Mouse (Mus musculus): ENCODE results near the gene Fam57a.
"Not testable (repeated sequence)": the region's sequence is repeated elsewhere in the genome, so short reads cannot be mapped to it uniquely, and the experiment has no call there.

Fam57a gene

DNA sequence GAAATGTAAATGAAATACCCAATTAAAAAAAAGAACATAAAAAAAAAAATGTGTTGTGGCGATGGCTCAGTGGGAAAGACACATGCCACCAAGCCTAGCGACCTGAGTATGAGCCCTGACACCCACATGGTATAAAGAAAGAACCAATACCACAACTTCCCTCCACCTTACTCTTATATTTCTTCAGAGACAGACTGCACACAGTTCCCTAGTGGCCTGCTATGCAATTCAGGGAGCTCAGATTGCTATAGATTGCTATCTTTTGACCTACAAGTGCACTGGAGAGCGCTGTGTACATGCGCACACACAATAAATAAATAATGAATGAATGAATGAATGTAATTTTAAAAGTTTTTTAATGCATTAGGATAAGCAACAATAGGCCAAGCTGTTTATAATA lies 4.3 kb downstream of the Fam57a start:
- no peak for DNase-seq

DNA sequence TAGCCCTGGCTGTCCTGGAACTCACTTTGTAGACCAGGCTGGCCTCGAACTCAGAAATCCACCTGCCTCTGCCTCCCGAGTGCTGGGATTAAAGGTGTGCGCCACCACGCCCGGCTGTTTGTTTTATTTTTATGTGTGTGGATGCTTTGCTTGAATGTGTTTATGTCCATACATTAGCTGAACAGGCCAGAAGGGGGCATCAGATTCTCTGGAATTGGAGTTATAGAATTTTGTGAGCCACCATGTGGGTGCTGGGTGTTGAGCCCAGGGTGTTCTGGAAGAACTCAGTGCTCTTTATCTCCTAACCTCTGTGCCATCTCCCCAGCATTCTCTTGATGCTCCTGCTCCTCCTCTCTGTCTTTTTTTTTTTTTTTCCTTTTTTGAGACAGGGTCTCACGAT lies 7.4 kb downstream of the Fam57a start:
- DNase-seq: peak; percentile 9 to 12

DNA sequence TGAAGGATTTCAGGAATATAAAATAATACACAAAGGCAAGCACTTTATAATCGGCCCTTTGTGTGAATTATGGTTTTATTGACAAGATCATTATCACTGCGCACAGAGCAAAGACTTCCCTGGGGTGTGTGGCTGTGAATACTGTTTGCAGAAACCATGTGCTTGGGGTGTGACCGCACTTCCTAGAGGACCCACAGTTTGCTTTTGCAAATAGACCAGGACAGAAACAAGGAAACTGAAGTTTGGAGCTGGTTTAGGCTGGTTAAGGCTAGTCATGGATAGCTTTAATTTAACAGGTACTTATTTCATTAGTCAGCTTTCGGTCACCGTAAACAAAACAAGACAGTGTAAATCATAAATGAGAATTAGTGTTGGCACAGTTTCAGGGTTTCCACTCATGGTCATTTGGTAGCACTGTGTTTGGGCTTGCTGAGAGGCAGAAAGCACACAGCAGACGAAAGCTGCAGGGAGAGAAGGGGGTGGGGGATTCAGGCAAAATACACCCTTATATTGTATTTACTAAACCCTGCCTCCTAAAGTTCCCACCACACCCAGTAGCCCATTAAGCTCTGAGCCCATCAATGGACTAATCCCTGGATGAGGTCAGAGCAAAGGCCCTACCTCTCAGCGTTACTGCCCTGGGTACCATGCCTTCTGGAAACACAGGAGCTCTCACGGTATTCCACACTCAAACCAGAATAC lies 17.0 kb downstream of the Fam57a start:
- DNase-seq: no peak

DNA sequence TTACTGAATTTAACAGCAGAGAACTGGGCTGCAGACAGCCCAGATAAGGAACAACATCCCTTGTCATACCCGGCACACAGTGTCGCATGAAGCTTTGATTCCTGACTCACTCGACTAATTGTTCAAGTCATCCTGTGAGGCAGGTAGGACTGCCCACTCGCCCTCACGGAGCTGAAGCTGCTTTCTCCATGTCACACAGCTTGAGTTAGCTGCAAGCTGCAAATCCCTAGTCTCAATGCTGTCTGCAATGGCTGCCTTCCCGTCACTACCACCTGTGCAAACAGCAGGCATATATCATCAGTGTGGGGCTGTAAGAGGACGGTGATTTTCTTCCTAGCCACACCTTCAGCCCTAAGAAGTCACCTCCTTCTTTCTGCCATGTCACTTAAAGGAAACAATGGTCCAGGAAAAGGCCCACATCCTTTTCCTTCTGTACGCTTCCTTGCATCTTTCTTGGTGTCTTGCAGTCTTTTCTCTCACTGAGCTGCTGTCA lies 17.6 kb downstream of the Fam57a start:
- DNase-seq: no peak

DNA sequence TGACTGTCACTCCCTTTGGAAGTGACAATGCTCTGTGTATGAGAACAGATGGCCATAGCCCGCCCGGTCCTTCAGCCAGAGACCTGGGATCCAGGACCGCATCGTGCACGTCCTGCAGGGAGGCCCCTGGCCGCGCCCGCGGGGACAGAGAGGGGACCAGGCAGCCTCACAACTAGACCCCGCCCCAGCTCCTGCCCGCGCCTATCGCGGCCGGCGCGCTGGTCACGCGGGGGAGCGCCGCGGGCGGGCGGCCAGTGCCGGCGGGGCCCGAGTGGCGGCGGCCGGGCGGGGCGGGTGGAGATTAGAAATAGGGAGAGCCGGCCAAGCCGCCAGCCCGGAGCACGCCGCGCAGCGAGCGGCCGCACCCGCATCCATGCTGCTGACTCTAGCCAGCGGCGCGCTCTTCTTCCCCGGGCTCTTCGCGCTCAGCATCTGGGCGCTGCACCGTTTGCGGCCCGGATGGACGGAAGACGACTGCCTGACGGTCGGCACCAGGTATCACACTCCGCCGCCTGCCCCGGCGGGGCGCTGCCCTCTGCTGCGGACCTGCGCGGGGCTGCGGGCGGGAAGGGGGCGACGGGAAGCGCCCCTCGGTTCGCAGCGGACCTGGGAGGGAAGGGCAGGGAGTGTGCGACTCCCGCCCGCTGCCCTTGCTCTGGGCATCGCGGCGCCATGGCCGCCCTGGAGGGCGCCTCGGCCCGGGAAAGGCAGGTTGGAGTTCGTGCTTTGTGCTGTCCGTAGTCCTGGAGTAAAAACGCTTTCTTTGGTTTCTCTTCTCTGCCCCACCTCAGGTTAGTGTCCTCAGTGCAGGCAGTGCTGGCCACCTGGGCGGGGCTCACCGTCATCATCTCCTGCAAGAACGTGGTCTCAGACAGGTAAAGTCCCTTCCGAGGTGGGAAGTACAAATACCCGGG lies 22.5 kb downstream of the Fam57a start:
- peak; percentile 71 to 75 for DNase-seq

DNA sequence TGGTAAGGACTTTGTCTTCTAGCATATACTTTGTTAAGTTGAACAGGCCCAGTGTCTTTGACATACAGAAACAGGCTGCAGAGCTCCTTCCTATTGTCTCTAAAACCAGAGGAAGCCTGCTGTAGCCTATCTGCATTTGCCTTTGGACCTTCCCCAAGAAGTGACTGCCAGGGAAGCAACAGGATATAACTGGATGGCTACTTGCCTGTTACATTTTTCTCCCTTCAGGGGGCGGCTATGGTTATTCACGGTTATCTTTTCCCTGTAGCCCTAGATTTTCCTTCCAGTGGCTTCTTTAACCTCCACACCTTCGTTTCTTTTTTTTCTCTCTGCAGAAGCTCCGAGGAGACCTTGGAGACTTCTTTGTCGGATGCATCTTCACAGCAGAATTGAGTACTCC lies 27.3 kb downstream of the Fam57a start:
- no peak for DNase-seq

DNA sequence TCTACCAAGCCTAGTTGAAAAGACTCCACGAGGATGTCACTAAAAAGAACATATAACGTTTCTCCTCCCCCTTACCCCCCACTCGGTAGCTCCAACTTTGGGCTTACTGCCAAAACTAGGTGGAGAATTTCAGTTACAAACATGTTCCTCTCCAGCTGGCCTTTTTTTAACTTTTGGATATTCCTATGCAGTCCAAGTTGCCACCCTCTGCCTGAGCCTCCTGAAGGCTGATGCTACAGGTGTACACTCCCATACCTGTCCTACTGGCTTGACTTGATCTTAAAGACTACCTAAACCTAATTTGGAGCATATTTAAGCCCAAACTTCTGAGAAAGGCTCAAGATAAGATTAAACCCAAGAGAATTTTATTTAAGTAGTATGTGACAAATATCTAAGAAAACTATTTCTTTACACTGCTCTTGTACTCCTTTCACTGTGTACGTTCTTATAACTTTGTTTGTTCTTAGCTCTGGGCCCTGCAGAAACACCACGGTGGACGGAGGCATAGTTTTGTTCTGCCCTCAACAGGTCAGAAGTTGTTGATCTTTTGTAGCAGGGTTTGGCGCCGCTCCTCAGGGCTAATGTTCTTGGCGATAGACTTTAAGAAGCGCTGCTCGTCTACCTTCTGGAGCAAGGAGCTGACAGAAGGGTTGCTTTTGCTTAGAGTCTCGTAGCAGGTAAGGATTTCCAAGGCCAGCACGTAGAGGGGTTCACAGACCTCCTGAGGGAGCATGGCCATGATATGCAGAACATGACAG lies 30.9 kb downstream of the Fam57a start:
- no peak for DNase-seq

DNA sequence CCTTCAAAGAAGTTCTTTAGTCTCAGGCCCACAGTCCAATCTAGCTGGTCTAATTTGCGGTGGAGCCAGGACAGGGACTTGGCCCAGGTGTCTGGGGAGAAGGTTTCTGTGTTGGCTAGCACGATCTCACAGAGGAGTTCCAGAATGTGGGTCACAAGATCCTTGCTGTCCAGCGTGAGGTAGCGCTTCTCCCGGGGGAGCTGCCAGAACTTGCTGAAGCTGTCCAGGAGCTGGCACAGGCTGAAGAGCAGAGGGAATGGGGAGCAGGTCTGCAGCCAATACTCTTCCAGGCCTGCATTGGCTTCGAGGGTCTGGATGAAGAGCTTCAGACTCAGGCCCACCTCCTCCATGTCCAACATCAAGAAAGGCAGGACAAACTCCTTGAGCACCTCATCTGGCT lies 32.1 kb downstream of the Fam57a start:
- not testable (repeated sequence) for DNase-seq

DNA sequence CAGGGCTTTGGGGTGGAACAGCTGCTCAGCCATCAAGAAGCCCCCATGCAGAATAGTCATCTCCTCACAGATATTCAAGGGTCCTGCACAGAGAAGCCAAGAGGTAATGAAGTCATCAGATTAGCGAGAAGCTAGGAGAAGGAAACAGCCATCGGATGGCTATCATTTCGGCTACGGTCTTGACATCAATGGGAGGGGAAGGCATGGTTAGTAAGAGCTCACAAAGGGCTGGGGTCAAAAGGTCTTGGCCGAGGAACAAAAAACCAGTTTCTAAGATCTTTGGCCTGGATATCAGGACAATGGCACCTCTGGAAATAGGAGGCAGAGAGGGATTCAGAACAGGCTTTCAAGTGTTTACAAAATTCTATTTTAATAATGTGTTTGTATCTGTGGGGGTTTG lies 34.4 kb downstream of the Fam57a start:
- no peak for DNase-seq

DNA sequence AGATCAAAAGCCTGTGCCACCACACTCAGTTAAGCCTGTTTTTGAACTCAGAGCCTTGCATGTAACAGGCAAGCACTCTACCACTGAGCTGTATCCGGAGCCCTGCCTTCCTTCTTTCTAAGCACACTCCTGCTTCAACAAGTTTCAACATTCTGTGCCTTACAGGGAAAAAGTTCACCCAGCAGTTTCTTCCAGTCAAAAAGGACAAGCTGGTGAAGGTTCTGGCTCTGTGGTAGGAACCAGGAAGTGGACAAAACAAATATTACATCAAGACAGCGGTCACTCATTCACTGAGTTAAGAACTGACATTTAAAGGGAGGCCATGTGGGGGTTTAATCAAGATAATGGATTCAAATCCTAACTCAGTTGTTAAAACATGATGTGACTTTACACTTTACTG lies 35.5 kb downstream of the Fam57a start:
- DNase-seq: no peak

DNA sequence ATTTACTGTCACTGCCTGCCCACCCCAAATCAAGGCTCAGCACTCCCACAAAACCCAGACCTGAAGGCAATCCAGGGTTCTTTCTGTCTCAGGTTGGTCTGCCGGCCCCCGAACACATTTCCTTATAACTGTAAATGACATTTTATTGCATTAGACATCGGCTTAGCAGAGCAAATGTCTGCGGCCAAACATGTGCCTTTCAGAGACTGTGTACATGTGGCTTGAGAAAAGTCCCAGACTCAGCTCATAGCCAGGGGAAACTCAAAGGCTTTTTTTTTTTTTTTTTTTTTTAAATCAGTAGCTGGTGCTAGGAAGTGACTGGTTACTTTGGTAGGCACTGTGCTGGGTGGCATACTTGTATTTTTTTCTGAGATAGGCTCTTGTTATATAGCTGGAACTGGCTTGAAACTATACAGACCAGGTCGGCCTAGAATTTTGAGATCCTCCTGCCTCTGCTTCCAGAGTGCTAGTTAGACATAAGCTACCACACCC lies 36.6 kb downstream of the Fam57a start:
- DNase-seq: no peak

DNA sequence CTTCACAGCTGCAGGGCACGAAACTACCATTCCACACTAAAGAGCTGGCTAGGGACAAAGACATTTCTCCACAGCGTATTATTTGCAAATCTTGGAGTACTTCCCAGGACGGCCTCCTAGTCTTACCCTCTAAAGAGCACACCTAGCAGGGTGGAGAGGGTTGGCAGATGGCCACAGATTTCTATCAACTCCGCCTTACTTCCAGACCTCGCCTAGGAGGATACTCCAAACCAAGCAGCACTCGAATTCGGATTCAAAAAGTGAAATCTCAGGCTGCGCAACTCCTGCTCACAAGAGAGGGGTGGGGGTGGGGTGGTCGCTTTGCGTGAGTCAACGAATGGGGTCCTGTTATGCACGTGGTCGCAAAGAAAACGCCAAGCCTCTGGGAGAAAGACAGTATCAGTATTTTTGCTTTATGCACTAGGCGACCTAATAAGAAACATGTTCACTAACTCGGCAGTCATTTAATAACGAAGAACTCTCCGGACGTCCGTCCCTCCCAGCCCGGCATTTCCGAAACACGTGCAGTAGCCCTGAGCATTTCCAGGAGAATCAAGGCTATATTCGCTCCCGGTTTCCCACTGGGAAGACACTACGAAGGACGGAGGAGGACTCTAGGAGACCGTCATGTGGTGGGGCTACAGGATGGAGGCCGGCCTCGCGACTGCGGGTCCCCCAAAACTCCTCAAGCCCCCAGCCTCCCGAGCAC lies 37.4 kb downstream of the Fam57a start:
- DNase-seq: peak in 1 of 2 experiments; percentile 5

DNA sequence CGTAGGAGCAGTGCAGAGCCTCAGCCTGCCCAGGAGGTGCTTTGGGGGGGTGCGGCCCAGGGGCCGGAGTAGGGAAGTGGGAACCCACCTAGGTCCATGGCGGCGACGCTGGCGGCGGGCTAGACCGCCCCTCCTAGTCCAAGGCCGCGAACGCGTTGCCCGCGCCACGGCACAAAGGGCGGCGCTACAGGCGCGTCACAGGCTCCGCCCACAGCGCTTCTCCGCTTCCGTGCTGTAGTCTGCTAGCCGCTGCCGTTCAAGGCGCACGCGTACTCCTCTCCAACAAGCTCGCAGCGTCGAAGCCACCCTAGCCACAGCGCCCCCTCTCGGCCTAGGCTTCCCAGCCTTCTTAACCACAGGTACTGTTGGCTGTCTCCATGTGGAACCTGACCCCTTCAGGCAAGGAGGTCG lies 37.9 kb downstream of the Fam57a start, which contains the start of the genes Dbil5 and Gemin4:
Gene Dbil5 (plus strand): TSS at position 219 of the 411 bp plus-strand sequence.
Gene Gemin4 (minus strand): TSS at position 275 of the 411 bp plus-strand sequence.
- peak; percentile 98 to 99 for DNase-seq

DNA sequence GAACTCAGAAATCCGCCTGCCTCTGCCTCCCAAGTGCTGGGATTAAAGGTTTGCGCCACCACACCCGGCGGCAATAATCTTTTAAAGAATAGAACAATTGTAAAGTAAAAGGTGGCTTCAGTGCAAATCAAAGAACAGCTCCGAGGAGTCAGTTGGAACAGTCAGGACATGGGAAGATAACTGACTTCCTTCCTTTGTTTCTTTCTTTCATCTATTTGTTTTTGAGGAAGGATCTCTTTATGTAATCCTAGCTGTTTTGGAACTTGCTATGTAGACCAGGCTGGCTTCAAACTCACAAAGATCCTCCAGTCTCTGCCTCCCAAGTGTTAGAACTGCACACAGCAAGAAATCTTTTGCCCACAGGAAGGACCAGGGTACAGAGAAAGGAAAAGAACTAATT lies 45.2 kb downstream of the Fam57a start:
- DNase-seq: no peak

DNA sequence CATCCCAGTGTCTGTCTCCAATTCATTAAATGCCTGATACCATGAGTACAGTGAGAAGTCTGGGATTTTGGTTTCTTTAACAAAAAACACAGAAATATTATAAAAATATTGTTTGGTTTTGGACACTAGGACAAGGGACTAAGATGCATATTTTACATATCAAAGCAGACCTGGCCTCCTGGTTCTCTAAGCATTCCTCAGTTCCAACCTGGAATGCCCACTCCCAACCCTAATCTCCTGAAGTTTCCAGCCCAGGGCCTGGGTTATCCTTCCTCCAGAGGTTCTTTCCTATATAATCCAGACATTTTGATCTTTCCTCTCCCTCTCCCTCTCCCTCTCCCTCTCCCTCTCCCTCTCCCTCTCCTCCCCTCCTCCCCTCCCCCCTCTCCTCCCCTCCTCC lies 45.6 kb downstream of the Fam57a start:
- DNase-seq: no peak

DNA sequence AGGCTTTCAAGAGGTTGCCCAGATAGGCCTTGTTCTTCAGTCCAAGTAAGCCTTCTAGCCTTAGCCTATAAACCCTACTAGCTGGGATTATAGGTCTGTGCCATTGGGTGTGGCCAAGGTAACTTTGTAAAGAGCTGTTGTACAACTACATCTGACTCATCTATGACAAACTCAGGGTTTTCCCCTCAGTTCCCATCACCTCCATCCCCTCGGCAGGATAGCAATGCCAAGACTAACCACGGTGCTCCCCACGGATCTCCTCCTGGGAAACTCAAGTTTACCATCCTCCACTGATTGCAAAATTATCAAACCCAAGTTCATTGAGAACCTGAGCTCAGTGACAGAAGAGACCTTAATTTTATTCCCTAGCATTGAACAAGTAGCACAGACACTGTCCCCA lies 56.7 kb downstream of the Fam57a start:
- DNase-seq: no peak

DNA sequence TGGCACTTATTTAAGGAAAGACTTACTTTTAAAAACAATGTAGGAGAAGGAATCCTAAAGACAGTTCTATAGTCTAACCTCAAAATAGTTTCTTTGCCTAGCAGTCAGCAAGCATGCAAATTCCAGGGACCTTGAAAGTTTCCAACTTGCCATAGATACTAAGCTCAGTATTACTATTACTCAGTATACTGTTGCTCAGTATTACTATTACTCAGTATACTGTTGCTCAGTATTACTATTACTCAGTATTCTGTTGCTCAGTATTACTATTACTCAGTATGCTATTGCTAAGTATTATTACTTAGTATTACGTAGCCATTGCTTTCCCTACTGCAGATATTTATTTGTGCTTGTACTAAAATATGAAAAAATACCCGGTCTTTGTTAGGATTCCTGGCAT lies 60.3 kb downstream of the Fam57a start:
- DNase-seq: no peak

DNA sequence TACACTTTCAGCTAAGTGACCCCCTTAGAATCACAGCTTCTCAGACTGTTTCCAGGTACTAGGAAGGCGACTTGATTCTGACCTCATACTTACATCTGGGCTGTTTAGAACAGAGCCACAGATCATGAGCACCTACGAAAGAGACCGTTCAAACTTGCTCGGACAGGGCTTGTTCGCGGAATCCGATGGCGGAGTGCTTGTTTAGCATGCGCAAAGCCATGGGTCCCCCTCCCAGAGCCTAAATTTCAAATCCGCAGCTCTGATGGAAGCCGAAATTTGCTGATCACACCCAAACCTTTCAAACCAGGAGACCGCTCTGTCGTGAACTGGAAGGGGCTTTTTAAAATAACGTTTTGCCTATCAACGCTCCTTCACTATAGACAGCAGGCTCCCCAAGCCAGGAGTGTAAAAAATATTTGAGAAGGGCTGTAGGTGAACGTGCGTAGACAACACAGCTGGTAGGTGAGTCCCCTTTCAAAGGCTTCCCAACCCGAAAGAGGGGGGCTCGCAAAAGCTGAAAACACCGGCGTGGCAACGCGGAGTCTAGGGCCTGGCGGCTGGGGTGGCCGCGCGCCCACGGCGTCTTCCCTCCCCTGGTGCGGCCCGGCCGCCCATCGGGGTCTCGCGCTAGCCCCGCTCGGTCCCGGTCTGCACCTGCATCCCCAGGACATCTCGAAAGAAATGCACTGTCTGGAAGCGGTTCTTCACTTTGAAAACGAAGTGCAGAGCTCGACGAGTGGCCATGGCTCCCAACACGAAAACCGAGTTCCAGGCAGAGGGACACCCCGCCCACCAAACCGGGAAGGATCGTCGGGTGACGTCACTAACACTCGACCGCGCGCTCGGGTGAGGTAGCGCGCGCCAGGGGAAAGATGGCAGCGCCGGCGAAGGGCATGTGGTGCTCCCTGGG lies 63.7 kb downstream of the Fam57a start, which contains the start of the genes Mrm3 and Glod4:
Gene Mrm3 (plus strand): TSS at position 815 of the 910 bp plus-strand sequence.
Gene Glod4 (minus strand): TSS at position 825 of the 910 bp plus-strand sequence.
- DNase-seq: peak; percentile 94

DNA sequence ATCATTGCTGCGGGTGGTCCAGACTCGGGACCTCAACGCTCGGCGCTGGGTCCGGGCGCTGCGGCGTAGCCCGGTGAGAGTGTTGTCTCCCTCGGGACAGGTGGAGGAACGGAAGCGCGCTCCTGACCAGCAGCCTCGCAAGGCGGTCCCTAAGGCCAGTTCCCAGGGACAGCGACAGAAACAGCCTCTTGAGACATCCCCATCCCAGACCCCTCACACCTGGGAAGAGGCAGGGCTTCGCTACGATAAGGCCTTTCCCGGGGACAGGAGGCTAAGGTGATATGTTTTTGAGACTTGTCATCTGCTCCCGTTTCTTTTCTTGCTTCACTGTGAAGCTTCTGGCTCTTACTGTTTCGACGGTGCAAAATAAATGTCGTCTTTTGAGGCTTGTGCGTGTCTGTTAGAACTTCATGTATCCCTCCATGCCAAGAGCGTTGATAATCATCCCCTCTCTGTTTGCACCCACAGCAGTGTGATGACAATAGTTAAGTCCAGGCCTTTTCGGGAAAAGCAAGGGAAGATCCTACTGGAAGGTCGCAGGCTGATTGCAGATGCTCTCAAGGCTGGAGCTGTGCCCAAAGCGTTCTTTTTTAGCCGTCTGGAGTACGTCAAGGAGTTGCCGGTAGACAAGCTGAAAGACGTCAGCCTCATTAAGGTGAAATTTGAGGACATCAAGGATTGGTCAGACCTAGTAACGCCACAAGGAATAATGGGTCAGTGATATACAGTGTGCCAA lies 64.5 kb downstream of the Fam57a start:
- DNase-seq: no peak

DNA sequence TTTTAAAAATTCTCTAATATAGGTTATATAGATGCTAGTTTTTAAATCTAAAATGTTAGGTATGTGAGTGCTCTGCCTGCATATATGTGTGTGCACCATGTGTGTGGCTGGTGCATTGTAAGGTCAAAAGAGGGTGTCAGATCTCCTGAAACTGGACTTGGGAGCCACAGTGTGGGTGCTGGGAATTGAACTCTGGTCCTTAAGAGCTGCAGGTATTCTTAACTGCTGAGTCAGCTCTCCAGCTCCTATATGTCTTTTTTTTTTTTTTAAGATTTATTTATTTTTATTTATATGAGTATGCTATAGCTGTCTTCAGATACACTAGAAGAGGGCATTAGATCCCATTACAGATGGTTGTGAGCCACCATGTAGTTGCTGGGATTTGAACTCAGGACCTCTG lies 67.0 kb downstream of the Fam57a start:
- DNase-seq: no peak

Data from B cell, adult 2 months (primary cell).